ENCODE assay signal across 22 mouse cellular contexts in the genomic region with DNA sequence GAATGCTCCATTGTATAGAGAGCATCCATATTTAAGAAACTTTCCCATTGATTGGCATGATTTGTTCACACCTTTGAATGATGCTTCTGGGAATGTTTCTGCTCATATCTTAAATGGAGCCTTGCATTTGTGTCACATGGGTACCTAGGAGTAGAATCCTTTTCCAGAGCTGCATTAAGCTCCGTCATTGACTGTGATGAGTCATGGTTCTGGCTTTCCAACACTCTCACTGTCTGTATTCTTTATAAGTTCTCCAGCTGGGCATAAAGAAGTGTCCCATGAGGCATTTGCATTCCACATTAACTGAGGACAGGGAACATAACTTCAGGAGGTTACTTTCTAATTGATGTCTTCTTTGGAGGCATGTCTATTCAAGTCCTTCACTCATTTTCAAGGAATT.
"Had no signal": no experiment of that assay in that cellular context is flagged by ENCODE, and none has a peak within 500 bp of the region (broad histone marks: within the 10 kb centered on the region; RNA-seq: fewer than 3 reads in every experiment).

No protein-coding gene starts in this region.

- ATAC-seq: hindbrain, embryonic 16.5 days; hindbrain, postnatal 0 days; inflammation-experienced regulatory T-cells, adult 6 months; intestine, embryonic 15.5 days; intestine, embryonic 16.5 days; intestine, postnatal 0 days had no signal

- DNase-seq: heart, postnatal 10 days; heart, postnatal 14 days; heart, postnatal 36 days; heart, postnatal 4 days; kidney, adult 11 months; kidney, adult 18-20 months; kidney, adult 2 months; kidney, adult 8-10 months; kidney, adult 9 months; kidney, postnatal 10 days; kidney, postnatal 14 days; kidney, postnatal 25 days; kidney, postnatal 36 days; kidney, postnatal 4 days; layer of hippocampus, adult 9-11 months; layer of hippocampus, postnatal 36 days had no signal
